Mouse (Mus musculus) adrenal gland, postnatal 14 days (tissue): Measurements from ENCODE around the gene Yod1. TPM values are rescaled to one million over a fixed set of nuclear protein-coding genes. Genes with fewer than 3 reads are reported as not detected.
A peak's percentile ranks its signal among the peaks of the same experiment; 100 is the strongest.

ENCODE experiments used
- DNase-seq: peaks from one replicate; pipeline ENCODE4 v3.0.0; 2021; ENCODE audit warnings: mixed read lengths
- long read RNA-seq, 2 experiments: library from polyadenylated mRNA; stranded (forward); transcript quantifications; one replicate each; pipeline ENCODE4 v2.0.0; 2021
- total RNA-seq: library from RNA; stranded (reverse); gene quantifications from 2 replicates; pipeline ENCODE4 v1.2.3, GENCODE M21; 2021

The Yod1 gene
- 9.8 and 10.1 TPM in 2 replicates for total RNA-seq
- long read RNA-seq, experiment 1, full-length matches to known transcripts: 1 of 1 reads
- long read RNA-seq, experiment 1, partial matches to known transcripts: 0 of 1 reads
- long read RNA-seq, experiment 1, other reads (novel, unspliced or antisense): 0 of 1 reads
- long read RNA-seq, experiment 2, full-length matches to known transcripts: 1 of 1 reads
- long read RNA-seq, experiment 2, partial matches to known transcripts: 0 of 1 reads
- long read RNA-seq, experiment 2, other reads (novel, unspliced or antisense): 0 of 1 reads

DNA sequence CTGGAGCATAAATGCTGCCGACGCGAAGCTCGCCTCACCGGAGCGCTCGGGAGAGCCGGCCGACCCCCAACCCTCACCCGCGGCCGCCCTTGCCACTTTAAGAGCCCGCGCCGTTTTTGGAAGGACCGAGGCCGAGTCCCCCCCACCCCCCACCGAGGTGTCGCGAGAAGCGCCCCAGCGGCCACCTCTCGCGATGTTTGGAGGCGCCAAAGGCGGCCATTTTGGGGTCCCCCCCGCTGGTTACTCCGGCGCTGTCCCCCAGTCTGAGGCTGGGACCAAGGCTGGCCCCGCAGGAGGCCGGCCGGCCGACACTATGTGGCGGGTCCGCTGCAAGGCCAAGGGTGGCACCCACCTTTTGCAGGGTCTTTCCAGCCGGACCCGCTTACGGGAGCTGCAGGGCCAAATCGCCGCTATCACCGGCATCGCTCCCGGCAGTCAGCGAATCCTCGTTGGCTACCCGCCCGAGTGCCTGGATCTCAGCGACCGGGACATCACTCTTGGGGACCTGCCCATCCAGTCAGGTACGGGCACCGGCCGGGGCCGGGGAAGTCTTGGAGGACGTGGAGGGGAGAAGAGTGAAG lies at the start of gene Yod1:
Yod1 (plus strand) TSS at position 37 of the 581 bp plus-strand sequence.
- peak; percentile 97 for DNase-seq

GRCm38 (mm10) chr1:130678551-130678950 lies 38.6 kb upstream of the Yod1 start:
- DNase-seq: no peak

GRCm38 (mm10) chr1:130681075-130681474 lies 36.1 kb upstream of the Yod1 start:
- DNase-seq: no peak

DNA sequence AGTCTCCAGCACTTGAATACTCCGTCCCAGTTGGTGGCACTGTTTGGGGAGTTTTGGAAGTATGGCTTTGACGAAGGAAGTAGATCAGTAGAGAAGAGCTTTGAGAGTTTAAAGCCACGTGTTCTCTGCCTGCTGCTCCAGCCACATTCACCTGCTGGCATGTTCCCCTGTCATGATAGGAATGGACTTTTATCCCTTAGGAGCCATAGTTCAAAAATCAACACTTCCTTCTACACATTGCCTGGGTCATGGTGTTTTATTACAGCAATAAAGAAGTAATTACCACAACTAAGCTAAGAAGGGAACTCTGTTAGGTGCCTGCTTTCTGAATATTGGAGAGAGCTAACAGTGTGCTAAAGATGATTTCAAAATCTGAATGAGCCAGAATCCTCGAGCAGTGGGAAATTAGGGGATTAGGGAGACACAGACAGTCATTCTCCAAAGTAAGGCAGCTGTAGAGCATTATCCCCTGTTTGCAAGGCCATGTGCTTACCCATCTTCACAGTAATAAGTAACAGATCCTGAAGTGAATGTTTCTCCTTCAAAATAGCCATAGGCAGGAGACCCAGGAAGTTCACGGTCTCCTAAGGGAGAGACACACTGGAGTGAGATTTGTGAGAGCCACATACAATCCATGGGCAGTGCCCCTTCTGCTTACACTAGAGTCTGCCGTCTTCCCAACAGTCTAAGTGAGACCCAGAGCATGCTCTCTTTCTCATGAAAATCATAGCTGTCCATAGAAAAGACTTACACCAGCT lies 35.3 kb upstream of the Yod1 start:
- DNase-seq: no peak

DNA sequence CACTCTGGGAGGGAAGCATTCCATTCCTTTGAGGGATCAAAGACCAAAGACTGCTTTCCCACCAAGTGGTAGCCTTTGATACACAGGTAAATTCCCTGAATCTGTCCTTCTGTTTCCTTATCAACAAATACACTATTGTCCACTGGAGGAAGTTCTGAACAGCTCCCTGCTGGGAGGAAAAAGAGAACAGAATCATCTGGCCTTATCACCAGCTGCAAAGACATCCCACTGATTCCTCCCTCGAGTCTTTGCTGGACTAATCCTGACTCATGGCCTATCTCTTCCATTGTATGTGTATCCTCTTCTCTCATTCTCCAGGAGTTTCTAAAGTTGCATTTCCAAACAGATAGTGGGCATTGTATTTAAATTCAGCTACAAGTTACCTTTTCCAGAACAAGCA lies 33.2 kb upstream of the Yod1 start:
- DNase-seq: no peak

GRCm38 (mm10) chr1:130698601-130699000 lies 18.5 kb upstream of the Yod1 start:
- DNase-seq: no peak

GRCm38 (mm10) chr1:130699937-130700633 lies 17.0 kb upstream of the Yod1 start:
- peak; percentile 52 for DNase-seq

- no peak for DNase-seq
Measured at GRCm38 (mm10) chr1:130701976-130702375, 15.2 kb upstream of the Yod1 start.

- DNase-seq: no peak
Measured at GRCm38 (mm10) chr1:130703613-130704012, 13.5 kb upstream of the Yod1 start.

DNA sequence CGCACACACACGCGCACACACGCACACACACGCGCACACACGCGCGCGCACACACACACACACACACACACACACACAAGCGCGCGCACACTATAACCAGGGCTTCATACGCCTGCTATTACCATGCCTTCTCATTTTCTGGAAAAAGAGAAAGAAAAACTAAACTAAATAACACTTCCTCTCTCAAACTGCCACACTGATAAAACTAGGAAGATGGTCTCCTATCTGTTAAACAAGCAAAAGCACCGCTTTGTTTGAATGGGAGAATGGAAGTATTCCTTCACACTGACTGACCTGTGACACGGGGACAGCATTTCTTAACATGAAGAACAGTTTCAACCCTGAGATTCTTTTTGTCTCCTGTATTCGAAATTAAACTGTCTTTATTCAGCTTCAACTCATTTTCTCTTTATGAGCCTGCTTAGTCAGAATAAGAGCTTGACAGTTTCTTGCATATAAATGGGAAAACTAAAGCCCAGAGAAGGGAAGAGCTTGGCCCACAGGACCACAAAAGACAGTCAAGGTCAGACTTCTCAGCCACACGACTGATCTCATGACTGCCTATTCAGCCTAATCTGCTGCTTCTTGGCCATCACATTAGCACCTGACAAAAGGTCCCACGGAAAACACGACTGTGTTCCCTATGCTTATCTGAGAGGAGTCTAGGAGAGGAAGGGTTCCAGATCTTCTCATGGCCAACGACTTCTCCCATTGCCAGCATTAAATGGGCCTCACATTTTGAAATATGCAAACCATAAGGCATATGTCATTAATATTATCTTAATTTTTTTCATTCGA lies 6.6 kb upstream of the Yod1 start:
- no peak for DNase-seq

DNA sequence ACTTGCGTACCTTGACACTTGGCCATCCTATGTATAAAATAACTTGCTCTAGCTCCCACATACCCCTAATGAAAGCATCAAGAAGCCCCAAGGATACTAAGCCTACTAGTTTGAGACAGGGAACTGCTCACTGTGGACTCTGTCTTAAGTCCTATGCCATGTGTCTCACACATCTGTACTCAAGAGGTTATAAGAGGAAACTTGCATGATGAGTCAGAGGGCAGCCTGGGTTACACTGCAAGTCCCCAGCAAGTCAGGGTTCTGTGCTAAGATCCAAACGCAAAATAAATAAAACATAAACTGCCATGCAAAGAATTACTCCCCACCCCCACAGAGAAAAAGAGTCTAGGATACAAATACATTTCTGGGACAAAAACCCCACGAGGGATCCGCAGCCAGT lies 3.1 kb upstream of the Yod1 start:
- no peak for DNase-seq

DNA sequence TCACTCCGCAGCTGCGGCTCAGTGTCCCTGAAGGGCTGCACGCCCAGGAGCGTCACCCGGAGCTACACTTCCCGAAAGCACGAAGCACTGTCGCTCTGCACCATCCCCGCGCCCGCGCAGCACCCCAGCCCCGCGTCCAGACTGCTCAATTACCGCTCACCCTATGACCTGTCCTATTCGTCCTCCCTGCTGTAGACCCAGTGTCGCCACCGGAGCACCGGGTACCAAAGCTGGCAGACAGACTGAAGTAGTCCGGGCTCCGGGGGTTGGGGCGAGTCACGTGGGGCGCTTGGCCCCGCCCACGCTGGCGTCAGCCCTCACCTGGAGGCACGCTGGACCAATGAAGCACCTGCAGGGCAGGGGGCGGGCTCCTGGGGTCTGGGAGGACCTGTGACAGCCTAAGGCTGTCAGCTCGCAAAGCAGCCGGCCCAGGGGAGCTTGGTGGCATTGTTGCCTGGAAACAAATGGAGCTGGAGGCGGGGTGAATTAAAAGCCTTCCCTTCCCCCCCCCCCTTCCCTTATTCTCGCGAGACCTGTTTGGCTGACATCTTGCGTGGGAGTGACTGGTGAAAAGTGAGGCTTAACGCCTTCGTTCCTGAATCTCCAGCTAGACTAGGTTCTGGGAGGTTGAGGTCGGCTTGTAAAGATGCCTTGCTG lies 1.4 kb upstream of the Yod1 start, which contains the start of gene Gm29427:
Gm29427 (minus strand) TSS at position 239 of the 657 bp plus-strand sequence.
- DNase-seq: peak; percentile 92

- no peak for DNase-seq
Measured at GRCm38 (mm10) chr1:130716218-130716512, 962 bp upstream of the Yod1 start.

DNA sequence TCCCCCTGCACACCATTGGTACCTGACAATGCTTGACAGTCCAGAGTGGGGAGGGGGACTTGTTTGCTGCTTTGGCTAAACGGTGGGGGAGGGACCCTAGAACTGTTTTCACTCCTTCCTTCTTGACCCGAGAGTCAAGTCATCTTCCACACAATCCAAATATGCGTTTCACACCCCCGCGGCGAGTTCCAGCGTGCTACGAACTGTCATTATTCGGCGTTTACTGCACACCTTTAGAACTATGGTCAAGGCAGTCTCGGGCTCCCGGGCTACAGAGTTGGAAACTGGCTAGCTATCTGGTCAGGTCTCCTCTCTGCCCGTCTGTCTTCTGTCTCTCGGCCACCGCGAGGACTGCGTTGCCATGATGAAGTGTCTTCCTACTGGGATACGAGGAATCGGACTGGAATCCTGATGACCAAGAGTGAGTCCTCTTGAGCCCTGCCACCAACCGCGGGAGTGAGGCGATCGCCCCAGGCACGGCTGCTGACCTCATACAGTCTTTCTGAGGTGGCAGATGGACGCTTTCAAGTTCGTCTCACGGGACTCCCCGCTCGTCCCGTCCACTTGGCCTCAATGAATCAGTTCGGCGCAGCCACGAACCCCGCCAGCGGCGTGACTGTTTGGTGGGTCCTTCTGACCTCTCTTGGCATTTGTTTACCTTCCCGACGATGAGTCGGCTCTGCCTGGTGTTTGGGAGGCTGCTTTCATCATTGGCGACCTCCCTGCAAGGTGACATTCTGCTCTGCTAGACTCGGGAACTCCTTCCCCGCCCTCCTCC lies 425 bp upstream of the Yod1 start:
- peak; percentile 74 for DNase-seq

DNA sequence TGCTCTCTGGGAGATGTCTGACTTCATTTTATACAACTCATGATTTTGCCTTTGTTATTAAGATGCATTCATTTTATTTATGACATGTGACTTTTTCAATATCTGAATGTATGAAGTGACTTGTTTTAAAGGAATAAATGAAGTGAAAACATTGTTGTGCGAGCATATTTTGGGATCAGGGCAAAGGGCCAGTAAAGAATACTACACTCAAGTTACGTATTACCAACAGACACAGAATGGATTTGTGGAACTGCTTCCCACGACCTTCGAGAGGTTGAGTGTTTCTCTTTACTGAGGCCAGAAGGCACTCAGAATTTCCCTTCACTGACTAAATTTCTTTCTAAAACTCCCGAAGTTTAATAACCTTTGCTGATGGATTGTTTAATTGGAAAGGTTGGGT lies 7.1 kb downstream of the Yod1 start:
- no peak for DNase-seq

DNA sequence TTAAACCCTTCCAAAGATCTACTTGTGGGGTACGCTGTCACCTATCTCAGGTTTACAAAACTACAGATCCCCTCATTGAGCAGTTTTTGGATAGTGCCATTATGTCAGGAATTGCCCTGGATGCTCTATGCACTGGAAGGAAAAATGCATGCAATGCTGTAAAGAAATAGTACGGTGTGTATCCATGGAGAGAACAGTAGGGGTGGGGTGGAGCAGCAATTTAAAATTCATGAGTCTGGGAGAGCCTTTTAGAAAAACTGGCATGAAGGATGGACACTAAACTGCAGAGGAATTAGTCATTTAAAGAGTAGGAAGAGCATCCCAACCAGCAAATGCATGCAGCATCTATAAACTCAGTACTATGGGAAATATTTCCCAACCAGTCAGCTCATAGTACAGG lies 9.3 kb downstream of the Yod1 start:
- DNase-seq: no peak

DNA sequence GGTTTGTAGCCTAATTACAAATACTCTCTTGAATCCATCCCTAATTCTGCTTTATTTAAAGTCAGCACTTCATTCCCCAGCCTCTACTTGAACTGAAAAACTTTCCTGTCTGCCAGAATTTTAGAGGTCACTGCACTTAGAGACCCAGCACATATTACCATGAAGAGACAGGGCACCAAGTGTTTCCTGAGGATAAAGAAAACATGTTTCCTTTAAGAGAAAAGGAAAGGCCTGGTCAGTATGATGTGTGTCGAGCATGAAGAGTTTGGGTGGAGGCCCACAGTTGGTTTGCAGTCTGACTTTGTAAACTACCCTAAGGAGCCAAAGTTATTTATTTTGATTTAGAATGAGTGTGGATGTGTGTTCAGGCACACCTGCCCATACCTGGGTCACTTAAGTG lies 10.9 kb downstream of the Yod1 start:
- no peak for DNase-seq

DNA sequence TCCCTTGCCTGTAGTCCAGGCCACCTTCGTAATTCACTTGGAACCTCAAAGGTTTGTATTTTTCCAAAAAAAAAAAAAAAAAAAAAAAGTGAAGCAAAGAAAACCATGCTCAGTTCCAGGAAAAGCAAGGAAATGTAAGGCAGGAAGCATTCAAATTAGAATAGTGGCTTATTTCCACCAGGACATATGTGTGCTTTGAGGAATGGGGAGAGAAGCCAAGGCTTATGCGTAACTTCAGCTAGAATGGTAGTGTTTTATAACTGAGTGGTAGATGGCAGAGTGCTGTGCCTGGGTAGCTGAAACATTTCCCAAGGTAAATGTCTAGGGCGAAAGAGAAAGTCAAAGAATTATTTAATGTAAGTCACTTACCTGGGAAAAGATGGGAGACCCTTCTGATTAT lies 11.6 kb downstream of the Yod1 start:
- DNase-seq: no peak

DNA sequence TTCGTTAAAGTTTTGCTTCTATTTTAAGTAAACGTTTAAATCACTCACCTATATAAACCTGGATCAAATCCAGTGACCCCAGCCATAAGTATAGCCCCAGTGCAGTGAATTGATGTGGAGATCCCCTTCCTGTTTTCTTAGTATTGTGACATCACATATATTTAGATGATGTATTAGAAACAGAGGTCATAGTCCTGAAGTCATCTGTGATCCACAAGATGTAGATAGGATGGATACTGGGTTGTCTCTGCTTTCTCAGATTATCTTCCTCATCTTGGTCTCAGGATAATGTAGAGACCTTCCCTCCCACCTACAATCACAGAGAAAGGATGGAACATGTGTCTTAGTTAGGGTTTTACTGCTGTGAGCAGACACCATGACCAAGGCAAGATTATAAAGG lies 12.0 kb downstream of the Yod1 start, which contains the start of gene Pfkfb2:
Pfkfb2 (minus strand) TSS at position 101 of the 400 bp plus-strand sequence.
- DNase-seq: no peak

- DNase-seq: peak; percentile 67
Measured at GRCm38 (mm10) chr1:130731741-130732337, 14.7 kb downstream of the Yod1 start, which contains the start of gene AA986860. Gene AA986860, plus strand, starts transcription at chr1:130731976.
